Mouse (Mus musculus): Measurements from ENCODE around the gene Syt2. TPM values are rescaled to one million over a fixed set of nuclear protein-coding genes. Genes with fewer than 3 reads are reported as not detected.
A peak's percentile ranks its signal among the peaks of the same experiment; 100 is the strongest.

Gene Syt2
- 0.59 and 2.7 TPM in 2 replicates for total RNA-seq (2021)
- long read RNA-seq, experiment 1: 0 reads
- long read RNA-seq, experiment 2: 0 reads

DNA sequence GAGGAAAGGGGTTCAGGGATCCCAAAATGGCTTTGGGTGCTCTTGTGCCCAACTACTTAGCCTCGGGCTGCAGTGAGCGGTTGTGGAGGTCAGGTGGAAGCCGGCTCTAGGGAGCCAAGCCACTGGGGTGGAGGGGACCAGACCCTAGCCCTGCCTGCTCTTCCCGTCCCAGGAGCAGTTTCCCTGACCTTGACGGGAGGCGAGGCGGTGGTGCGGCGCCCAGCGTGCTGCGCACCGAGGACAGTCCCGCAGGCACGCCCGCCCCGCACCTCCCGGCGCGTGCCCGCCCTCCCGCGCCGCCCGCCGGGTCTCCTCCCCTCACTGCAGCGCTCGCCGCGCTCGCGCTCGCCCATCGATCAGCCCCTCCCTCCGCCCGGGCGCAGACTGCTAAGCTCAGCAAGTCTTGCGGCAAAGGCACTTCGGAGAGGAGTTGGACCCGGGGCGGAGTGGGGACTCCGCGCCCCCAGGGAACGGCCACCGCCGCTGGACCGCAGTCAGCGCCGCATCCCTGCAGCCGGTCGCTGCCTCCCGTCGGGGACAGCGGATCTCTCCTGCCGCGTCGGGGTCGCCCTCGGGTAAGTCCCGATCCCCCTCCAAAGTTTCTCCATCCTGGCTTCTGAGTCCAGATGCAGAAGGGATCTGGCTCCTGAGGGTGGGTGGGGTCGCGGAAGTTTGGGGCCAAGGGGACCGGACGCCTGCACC is at the start of gene Syt2:
Gene Syt2 (plus strand): TSS at position 417 of the 702 bp plus-strand sequence.
- DNase-seq: peak; percentile 65

DNA sequence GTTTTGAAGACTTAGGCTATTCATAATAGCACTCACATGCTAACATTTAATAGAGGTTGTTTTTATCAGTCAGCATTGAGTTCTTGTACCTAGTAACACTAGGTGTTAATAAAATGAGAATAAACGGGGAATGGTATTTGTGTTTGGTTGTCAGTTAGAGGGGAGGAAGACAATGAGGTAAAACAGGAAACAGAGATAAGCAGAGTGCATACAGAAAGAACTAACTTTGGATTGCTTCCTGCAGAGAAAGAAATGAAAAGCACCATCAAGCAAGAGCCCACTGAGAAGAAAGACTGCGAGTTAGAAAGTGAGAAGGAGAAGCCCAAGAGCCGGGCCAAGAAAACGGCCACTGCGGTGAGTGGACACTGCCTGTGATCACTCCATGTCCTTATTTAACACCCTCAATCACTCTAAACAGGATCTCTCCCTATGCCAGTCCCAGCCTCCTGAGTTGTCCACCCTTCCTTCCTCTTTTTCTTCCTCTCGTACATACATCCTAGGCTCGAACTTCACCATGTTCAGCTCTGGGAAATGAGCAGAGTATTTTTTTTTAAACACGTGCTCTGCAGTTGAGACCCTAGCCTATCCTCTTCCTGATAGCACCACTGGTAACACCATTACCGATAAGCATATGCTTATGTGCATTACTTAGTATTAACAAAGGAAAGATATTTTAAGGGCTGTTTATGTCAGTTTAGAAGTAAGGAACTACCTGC is 49.0 kb upstream of the Syt2 start:
- no peak for DNase-seq

- DNase-seq: no peak
These were observed 42.4 kb upstream of the Syt2 start for GRCm38 (mm10) chr1:134604086-134604485.

DNA sequence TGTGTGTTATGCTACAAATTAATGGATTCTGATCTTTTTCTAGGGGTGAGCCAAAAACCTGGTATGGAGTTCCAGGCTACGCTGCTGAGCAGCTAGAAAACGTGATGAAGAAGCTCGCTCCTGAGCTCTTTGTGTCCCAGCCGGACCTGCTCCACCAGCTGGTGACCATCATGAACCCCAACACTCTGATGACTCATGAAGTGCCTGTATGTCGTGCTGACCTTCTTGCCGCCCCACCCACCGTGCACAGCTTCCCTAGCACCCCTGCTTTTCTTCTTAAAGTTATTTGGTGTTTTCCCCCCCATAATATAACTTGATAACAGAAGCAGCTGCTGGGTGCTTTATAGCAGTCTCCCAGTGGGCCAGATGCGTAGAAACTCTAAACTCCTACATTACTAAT is 40.8 kb upstream of the Syt2 start:
- no peak for DNase-seq

GRCm38 (mm10) chr1:134606381-134606780 is 40.1 kb upstream of the Syt2 start:
- no peak for DNase-seq

DNA sequence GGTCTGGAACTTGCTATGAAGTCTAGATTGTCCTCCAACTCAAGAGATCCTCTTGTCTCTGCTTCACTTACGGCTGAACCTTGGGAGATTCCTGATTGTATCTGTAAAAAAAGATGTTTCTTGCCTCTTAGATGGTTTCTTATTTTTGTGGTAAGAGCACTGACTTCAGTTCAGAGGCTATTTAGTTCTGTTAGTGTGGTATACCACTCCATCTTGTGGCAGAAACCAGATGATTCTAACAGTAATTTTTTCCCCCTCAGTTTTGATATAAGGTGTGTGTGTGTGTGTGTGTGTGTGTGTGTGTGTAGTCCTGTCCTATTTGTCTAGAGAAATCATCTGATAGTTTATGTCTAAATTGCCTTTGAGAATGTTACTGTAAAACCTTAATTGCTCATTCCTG is 39.2 kb upstream of the Syt2 start:
- DNase-seq: no peak

DNA sequence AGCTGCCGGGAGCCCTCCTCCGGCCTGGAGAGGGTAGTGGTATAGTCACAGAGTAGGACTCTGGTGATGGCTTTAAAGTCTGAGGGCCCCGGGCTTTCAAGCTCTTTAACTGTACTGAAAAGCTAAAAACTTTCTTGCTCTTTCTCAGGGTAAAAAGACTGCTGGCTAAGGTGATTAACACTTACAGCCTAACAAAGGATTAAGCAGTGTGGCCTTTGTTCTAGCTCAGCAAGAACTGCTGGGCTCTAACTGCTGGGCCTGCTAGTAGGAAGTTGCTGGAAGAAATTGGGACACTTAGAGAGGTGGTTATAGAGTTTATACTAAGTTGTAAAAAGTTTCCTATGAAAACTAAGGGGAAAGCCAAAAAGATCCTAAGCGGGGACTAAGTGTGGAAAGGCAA is 37.3 kb upstream of the Syt2 start:
- DNase-seq: no peak

- DNase-seq: no peak
These were observed 31.9 kb upstream of the Syt2 start for GRCm38 (mm10) chr1:134614554-134614953.

GRCm38 (mm10) chr1:134614988-134615387 is 31.5 kb upstream of the Syt2 start:
- no peak for DNase-seq

GRCm38 (mm10) chr1:134617656-134618055 is 28.8 kb upstream of the Syt2 start:
- no peak for DNase-seq

DNA sequence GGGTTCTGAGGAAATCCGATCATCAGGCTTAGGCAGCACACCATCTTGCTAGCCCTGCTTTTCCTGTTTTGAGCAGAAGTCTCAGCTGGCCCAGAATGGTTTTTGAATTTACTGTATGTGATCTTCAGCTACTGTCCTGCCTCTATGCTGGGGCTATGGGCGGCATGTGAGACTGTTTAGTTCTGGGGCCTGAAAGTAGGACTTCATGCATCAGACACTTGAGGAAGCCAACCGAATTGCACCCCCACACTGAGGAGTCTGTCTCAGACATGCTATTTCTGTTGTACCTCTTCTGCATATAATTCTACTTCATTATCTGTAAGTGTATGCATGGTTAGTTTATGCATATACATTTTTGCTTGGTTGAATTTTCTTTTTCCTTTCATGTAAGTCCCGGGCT is 21.2 kb upstream of the Syt2 start:
- no peak for DNase-seq

DNA sequence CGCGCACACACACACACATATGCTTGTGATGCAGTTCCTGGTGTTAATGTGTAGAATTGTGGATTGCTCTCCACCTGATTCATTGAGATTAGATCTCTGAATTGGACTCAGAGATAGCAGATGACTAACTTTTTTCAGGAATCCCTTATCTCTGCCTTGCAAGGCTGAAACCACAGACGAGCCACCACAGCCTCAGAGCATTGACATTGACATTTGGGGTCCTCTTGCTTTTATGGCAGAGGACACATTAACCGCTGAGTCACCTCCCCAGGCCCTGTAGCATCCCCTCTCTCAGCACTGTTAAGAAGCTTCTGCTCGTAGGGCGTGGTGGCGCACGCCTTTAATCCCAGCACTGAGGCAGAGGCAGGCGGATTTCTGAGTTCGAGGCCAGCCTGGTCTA is 17.0 kb upstream of the Syt2 start:
- peak; percentile 51 for DNase-seq

DNA sequence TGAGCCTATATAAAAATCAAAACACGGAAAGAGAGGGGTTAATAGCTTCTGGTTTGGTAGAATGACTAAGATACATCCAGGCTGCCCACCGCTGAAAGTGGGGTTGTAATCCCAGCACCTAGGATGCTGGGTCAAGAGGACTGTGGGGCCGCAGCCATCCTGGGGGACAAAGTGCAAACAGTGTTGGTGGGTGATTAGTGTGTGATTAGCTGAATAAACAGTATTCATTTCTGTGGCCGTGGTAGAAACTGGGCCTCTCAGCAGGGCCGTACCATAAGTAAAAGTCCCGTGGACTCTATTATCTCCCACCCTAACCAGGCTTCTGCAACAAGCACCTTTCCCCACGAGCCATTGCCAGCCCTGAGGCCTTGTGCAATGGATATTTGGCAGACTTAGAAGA is 12.2 kb upstream of the Syt2 start:
- DNase-seq: no peak

DNA sequence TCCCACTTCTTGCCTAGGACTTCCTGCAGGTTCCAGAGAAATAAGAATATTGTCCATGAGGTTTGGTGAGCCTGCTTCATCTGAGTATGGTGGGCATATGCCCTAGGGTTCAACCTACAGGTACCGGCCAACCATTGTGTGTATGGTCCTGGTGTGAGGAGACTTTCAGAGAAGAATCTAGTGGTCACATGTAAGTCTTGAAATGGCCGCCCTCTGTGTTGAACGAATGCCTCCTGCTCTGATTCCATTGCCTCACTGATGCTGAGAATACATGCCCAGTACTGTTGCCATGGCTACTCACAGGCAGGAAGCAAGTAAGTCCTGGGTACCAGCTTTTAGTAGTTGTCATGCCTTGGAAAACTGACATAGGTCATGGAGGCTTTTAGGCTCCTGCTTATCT is 10.2 kb upstream of the Syt2 start:
- no peak for DNase-seq

GRCm38 (mm10) chr1:134636684-134637083 is 9.8 kb upstream of the Syt2 start:
- DNase-seq: peak; percentile 63

GRCm38 (mm10) chr1:134638041-134638440 is 8.4 kb upstream of the Syt2 start:
- no peak for DNase-seq

- peak; percentile 67 for DNase-seq
These were observed 8.0 kb upstream of the Syt2 start for GRCm38 (mm10) chr1:134638522-134638921.

- no peak for DNase-seq
These were observed 7.0 kb upstream of the Syt2 start for GRCm38 (mm10) chr1:134639460-134639859.

GRCm38 (mm10) chr1:134641507-134641906 is 5.0 kb upstream of the Syt2 start:
- DNase-seq: peak; percentile 50

DNA sequence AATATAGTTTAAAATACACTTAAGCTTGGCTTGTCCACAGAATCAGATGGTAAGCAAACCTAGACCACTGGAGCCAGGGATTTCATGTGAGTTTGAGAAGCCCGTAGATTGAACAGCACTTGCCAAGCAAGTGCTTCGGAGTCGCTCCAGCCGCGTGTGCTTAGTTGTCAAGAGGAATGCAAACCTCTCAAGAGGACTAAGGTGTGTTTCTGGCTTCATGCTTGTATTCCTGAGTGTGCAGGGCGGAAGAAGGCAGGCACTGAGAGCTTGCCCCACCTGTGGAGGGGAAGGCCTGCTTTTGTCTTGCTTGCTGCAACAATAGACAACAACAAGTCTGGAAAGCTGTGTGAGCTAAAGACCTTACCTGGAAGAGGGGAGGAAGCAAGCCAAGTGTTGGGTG is 2.8 kb upstream of the Syt2 start:
- DNase-seq: no peak

DNA sequence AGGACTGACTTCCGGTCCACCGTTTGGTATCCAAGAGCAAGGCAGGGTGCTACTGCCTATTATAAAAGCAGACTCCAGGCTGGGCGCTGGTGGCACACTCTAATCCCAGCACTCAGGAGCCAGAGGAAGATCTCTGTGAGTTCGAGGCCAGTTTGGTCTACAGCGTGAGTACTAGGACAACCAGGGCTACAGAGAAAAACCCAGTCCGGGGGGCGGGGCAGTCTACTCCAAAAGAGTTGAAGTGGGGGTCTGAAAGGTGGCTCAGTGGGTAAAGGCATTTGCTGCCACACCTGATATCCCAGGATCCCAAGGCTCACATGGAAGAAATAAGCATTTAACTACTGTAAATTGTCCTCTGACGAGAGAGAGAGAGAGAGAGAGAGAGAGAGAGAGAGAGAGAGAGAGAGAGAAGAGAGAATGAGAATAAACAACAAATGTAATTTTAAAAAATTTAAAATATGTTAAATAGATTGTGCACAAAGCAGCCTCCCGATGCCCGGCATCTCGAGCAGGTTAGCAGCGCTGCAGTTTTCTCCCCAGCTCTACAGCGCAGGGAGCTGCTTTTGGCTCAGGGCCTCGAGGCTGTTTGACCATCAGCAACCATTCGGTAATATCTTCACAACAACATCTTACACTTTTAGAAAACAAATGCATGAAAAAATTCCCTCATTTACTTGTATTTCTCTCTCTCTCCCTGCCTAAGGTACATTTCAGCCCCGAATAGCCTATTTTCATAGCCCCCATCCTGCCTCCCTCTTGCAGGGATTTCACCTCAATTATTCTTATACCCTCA is 873 bp upstream of the Syt2 start:
- DNase-seq: no peak

- peak; percentile 21 for DNase-seq
These were observed 446 bp downstream of the Syt2 start for GRCm38 (mm10) chr1:134646963-134647282.

DNA sequence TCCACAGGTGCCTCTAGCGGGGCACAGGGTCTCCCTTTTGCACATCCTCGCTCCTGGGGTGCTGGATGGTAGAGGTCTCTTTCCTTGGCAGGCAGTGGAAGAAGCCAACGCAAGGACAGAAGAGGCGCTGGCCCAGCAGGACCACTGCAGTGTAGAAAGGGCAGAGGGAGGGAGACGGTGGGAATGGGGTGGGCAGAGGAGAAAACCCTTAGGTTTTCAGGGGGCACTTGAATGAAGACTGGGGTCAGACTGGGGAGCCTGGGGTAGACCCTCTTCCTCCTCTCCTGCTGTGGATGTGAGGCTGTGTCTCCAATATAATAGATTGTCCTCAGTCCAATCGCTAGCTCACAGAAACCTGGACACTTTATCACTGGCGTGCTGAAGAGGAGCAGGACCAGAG is 1.1 kb downstream of the Syt2 start:
- DNase-seq: no peak

All from adrenal gland, postnatal 14 days (tissue).